Mouse (Mus musculus): ENCODE measurements around the gene Hmgn1. TPM values are rescaled to one million over a fixed set of nuclear protein-coding genes. Genes with fewer than 3 reads are reported as not detected.
"Not testable (repeated sequence)": the region's sequence is repeated elsewhere in the genome, so short reads cannot be mapped to it uniquely, and the experiment has no call there.

Gene Hmgn1
- polyA plus RNA-seq, 1 experiment from 2014 or later: 432 TPM

DNA sequence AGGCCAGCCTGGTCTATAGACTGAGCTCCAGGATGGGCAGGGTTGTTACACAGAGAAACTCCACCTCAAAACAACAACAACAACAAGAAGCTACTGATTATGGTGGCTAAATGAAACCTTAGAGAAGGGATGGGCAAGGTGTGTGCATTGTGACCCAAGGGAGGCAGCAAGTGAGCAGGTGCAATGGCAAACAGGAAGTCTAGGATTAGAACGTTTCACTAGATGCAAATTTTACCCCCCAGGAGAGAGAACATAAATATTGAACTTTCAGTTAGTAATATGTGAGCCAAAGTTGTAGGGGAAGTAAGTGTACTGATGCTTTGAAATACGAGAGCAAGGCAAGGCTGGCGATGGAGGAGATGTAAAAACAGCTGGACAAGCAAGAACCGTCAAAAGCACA, 17.9 kb downstream of the Hmgn1 start:
- Histone ChIP-seq H3K4me3 (replicated peaks; ENCODE audit: low read length) (no peak overlapping the region), H3K27ac (ENCODE audit: low read length) (no peak overlapping the region), H3K36me3 (ENCODE audit: control insufficient read depth, insufficient read depth) (no peaks in the 10 kb centered on the region), H3K9ac (replicated peaks; ENCODE audit: low read depth, low read length) (no peak overlapping the region), H3K4me2 (ENCODE audit: low read length) (no peak overlapping the region), H3K4me1 (replicated peaks; ENCODE audit: control insufficient read depth, insufficient read depth, low read length) (no peaks in the 10 kb centered on the region), H3K27me3 (replicated peaks; ENCODE audit: control insufficient read depth, insufficient read depth, low read length) (no peaks in the 10 kb centered on the region), H3K9me3 (ENCODE audit: control insufficient read depth, low read length) (no peaks in the 10 kb centered on the region)
- 73% methylated on average over 4 of the region's 4 CpGs for WGBS
- ATAC-seq: no peak

DNA sequence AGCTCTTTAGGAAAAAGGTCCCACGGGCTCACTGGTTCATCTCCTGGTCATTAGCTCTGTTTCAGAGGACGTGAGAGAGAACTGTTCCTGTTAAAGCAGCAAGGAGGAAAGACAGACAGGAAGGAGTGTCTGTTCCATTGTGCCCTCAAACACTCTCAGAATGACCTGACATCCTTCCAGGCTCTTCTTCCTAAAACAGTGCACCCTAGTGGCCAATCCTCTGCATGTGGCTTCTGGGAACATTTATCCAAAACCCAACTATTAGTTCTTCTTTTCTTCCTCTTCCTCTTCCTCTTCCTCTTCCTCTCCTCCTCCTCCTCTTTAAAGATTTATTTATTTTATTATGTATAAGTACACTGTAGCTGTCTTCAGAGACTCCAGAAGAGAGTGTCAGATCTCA, 24.5 kb downstream of the Hmgn1 start:
- Histone ChIP-seq H3K4me3 (replicated peaks; ENCODE audit: low read length) (no peak overlapping the region), H3K4me1 (replicated peaks; ENCODE audit: control insufficient read depth, insufficient read depth, low read length) (no peaks in the 10 kb centered on the region), H3K36me3 (ENCODE audit: control insufficient read depth, insufficient read depth) (no peaks in the 10 kb centered on the region), H3K9me3 (ENCODE audit: control insufficient read depth, low read length) (no peaks in the 10 kb centered on the region), H3K9ac (replicated peaks; ENCODE audit: low read depth, low read length) (no peak overlapping the region), H3K27me3 (replicated peaks; ENCODE audit: control insufficient read depth, insufficient read depth, low read length) (no peaks in the 10 kb centered on the region), H3K4me2 (ENCODE audit: low read length) (no peak overlapping the region), H3K27ac (ENCODE audit: low read length) (no peak overlapping the region)
- ATAC-seq: no peak
- WGBS: 36% methylated on average over 2 of the region's 2 CpGs

DNA sequence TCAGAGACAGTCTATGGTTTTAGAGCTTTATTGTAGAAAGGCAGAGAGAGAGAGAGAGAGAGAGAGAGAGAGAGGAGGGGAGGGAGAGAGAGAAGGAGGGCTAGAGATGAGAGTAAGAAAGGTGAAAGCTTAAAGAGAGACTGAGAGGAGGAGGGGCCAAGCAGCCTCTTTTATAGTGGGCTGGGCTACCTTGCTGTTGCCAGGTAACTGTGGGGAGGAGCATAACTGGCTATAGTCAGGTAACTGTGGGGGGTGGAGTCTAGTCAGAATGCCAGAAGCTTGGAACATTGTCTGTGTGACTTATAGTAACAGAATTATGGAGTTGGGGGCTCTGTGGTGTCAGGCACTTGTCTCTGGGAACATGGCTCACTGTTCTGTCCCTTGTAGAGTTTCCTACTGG, 29.7 kb downstream of the Hmgn1 start:
- H3K9me3 ChIP-seq (ENCODE audit: control insufficient read depth, low read length); H3K36me3 ChIP-seq (ENCODE audit: control insufficient read depth, insufficient read depth); H3K4me1 ChIP-seq (replicated peaks; ENCODE audit: control insufficient read depth, insufficient read depth, low read length); H3K27me3 ChIP-seq (replicated peaks; ENCODE audit: control insufficient read depth, insufficient read depth, low read length); H3K4me2 ChIP-seq (ENCODE audit: low read length); H3K4me3 ChIP-seq (replicated peaks; ENCODE audit: low read length); H3K9ac ChIP-seq (replicated peaks; ENCODE audit: low read depth, low read length); H3K27ac ChIP-seq (ENCODE audit: low read length); ATAC-seq: not testable (repeated sequence)

DNA sequence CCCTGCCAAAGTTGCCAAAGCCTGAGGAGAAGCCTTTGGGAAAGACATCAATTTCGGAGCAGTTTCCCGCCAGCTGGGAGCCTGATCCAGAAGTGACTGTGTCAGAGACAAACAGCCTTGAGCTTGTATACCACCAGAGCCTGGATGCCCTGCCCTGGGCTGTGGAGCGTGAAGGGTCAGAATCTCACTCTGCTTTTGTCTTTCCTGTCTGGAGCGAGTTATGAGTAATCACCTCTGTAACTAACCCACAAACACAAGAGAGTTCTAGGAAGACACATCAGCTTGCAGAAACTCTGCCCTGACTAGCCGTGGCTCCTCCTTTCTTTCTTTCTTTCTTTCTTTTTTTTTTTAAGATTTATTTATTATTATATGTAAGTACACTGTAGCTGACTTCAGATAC, 31.6 kb downstream of the Hmgn1 start:
- Histone ChIP-seq H3K4me3 (replicated peaks; ENCODE audit: low read length) (no peak overlapping the region), H3K27me3 (replicated peaks; ENCODE audit: control insufficient read depth, insufficient read depth, low read length) (no peaks in the 10 kb centered on the region), H3K27ac (ENCODE audit: low read length) (no peak overlapping the region), H3K4me2 (ENCODE audit: low read length) (no peak overlapping the region), H3K36me3 (ENCODE audit: control insufficient read depth, insufficient read depth) (no peaks in the 10 kb centered on the region), H3K9me3 (ENCODE audit: control insufficient read depth, low read length) (no peaks in the 10 kb centered on the region), H3K9ac (replicated peaks; ENCODE audit: low read depth, low read length) (no peak overlapping the region), H3K4me1 (replicated peaks; ENCODE audit: control insufficient read depth, insufficient read depth, low read length) (no peaks in the 10 kb centered on the region)
- 84% methylated on average over 5 of the region's 5 CpGs for WGBS
- no peak for ATAC-seq

DNA sequence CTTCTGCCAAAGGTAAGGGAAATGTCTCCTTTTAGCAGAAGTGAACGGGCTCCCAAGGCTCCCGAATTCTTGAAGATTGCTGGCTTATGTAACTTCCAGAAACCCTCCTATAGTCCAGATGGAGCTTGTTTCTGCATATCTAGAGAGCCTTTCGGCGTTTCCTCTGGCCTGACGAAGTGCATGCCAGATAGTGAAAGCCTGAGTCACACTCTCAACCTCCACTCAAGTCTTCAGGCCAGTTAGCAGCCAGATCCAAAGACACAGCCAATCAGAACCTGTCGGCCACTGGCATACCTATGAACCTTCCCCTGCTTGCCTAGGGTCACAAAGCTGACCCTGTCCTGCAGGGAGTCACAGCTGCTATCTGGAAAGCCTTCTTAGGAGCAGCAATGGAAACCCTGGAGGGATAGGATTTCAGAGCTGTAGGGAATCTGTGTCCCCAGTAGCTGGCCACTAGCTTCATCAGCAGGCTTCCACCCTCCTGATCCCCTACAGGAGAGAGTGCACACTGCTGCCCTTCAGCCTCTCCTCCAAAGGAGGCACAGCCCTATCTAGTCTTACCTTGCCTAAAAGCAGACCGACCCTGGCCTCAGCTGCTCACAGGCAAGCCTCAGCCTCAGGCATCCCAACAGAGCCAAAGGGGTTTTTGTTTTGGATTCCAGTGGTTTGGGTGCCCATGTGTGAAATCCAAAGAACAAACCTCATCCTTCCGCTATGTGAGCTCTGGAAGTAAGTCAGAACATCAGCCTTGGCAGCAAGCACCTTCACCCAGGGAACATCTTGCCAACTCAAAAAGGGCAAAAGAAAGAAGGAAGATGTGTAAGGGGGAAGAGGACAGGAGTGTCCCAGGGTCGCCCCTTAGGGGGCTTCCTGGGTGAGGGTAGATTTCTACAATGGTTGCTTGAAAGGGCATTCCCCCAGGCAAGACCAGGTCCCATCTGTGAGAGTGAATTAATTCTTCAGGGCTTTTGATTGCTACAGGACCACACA, 35.7 kb downstream of the Hmgn1 start:
- no peak overlapping the region for H3K4me3 ChIP-seq (replicated peaks; ENCODE audit: low read length)
- no peak overlapping the region for H3K4me2 ChIP-seq (ENCODE audit: low read length)
- no peaks in the 10 kb centered on the region for H3K4me1 ChIP-seq (replicated peaks; ENCODE audit: control insufficient read depth, insufficient read depth, low read length)
- H3K27ac ChIP-seq (ENCODE audit: low read length): no peak overlapping the region
- 63% methylated on average over 9 of the region's 9 CpGs for WGBS
- no peaks in the 10 kb centered on the region for H3K9me3 ChIP-seq (ENCODE audit: control insufficient read depth, low read length)
- H3K27me3 ChIP-seq (replicated peaks; ENCODE audit: control insufficient read depth, insufficient read depth, low read length): no peaks in the 10 kb centered on the region
- ATAC-seq: no peak
- no peaks in the 10 kb centered on the region for H3K36me3 ChIP-seq (ENCODE audit: control insufficient read depth, insufficient read depth)
- no peak overlapping the region for H3K9ac ChIP-seq (replicated peaks; ENCODE audit: low read depth, low read length)

DNA sequence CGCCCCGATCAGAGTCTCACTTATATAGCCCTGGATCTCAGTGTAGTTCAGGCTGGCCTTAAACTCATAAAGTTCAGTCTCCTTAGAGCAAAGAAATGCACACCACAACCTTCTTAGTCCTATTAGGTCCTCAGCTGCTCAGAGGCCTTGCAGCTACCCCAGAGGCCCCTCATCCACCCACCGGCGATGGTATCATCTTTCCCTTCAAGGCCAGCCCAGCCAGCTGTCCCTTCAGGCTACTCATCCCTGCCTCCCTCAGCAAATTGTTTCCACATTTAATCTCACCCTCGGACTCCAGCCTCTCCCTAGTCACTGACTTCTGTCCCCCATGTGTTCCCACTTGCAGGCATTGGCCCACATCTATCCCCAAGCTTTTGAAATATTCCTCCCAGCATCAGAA, 39.4 kb downstream of the Hmgn1 start:
- peaks cover 2% of the 10 kb centered on the region; the same call in 1 of the 2 replicates for H3K4me1 ChIP-seq (replicated peaks; ENCODE audit: control insufficient read depth, insufficient read depth, low read length)
- no peak overlapping the region for H3K4me3 ChIP-seq (replicated peaks; ENCODE audit: low read length)
- no peaks in the 10 kb centered on the region for H3K36me3 ChIP-seq (ENCODE audit: control insufficient read depth, insufficient read depth)
- H3K27me3 ChIP-seq (replicated peaks; ENCODE audit: control insufficient read depth, insufficient read depth, low read length): no peaks in the 10 kb centered on the region
- H3K9me3 ChIP-seq (ENCODE audit: control insufficient read depth, low read length): no peaks in the 10 kb centered on the region
- no peak overlapping the region for H3K27ac ChIP-seq (ENCODE audit: low read length)
- WGBS: 87% methylated on average over 5 of the region's 5 CpGs
- H3K4me2 ChIP-seq (ENCODE audit: low read length): no peak overlapping the region
- H3K9ac ChIP-seq (replicated peaks; ENCODE audit: low read depth, low read length): no peak overlapping the region
- ATAC-seq: no peak

DNA sequence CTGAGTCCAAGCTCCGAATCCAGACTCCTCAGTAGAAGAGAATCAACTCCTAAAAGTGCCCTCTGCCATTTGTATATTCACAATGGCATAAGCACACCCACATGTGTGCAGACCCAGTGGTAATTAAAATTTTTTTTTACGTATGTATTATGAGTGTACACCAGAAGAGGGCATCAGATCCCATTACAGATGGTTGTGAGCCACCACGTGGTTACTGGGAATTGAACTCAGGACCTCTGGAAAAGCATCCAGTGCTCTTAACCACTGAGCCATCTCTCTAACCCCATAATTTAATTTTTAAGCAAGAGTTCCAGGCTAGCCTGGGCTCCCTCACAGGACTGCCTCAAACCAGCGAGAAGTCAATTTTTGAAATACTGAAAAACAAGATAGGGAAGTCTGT, 40.1 kb downstream of the Hmgn1 start:
- no peak overlapping the region for H3K9ac ChIP-seq (replicated peaks; ENCODE audit: low read depth, low read length)
- H3K9me3 ChIP-seq (ENCODE audit: control insufficient read depth, low read length): no peaks in the 10 kb centered on the region
- no peak overlapping the region for H3K4me2 ChIP-seq (ENCODE audit: low read length)
- H3K4me1 ChIP-seq (replicated peaks; ENCODE audit: control insufficient read depth, insufficient read depth, low read length): peaks cover 4% of the 10 kb centered on the region; the same call in 1 of the 2 replicates
- 69% methylated on average over 4 of the region's 4 CpGs for WGBS
- H3K4me3 ChIP-seq (replicated peaks; ENCODE audit: low read length): no peak overlapping the region
- ATAC-seq: no peak
- H3K27me3 ChIP-seq (replicated peaks; ENCODE audit: control insufficient read depth, insufficient read depth, low read length): no peaks in the 10 kb centered on the region
- no peaks in the 10 kb centered on the region for H3K36me3 ChIP-seq (ENCODE audit: control insufficient read depth, insufficient read depth)
- no peak overlapping the region for H3K27ac ChIP-seq (ENCODE audit: low read length)

DNA sequence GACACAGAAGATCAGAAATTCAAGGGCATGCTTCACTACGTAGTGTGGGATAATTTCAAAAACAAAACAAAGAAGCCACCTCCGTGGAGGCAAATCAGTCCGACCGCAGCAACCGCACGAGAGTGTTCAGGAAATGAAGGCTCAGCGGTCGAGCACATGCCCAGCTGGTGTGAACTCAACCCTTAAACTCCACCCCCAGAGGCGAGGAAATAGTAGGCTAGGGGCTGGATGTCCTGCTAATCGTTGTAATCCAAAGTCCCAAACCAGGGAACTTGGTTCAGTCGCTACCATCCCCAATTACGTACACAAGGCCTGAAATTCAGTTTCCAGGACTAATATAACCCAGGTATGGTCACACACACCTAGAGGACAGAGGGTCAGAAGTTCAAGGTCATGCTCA, 40.5 kb downstream of the Hmgn1 start:
- Histone ChIP-seq H3K27ac (ENCODE audit: low read length) (no peak overlapping the region), H3K9ac (replicated peaks; ENCODE audit: low read depth, low read length) (no peak overlapping the region), H3K36me3 (ENCODE audit: control insufficient read depth, insufficient read depth) (no peaks in the 10 kb centered on the region), H3K4me1 (replicated peaks; ENCODE audit: control insufficient read depth, insufficient read depth, low read length) (peaks cover 4% of the 10 kb centered on the region; the same call in 1 of the 2 replicates), H3K4me2 (ENCODE audit: low read length) (no peak overlapping the region), H3K27me3 (replicated peaks; ENCODE audit: control insufficient read depth, insufficient read depth, low read length) (no peaks in the 10 kb centered on the region), H3K9me3 (ENCODE audit: control insufficient read depth, low read length) (no peaks in the 10 kb centered on the region), H3K4me3 (replicated peaks; ENCODE audit: low read length) (no peak overlapping the region)
- no peak for ATAC-seq
- 85% methylated on average over 12 of the region's 12 CpGs for WGBS

DNA sequence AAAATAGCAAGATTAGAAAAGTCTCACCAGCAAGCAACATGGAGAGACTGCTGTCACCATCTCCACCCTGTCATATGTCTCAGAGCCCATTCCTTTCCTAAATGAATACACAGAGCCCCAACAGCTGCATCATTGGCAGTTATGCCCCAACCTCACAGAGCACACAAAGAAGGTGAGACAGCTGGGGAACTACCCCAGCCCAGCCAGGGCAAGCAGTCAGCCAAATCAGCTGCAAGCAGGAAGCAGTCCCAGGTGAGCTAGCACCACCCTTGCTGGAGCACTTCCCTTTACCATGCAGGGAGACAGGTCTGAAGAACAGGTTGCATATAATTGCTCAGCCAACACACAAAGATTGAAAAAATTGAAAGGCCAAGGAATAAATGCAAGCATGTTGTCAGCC, 41.9 kb downstream of the Hmgn1 start:
- Histone ChIP-seq H3K4me1 (replicated peaks; ENCODE audit: control insufficient read depth, insufficient read depth, low read length) (peaks cover 9% of the 10 kb centered on the region), H3K4me3 (replicated peaks; ENCODE audit: low read length) (no peak overlapping the region), H3K4me2 (ENCODE audit: low read length) (no peak overlapping the region), H3K27ac (ENCODE audit: low read length) (no peak overlapping the region), H3K9ac (replicated peaks; ENCODE audit: low read depth, low read length) (no peak overlapping the region), H3K9me3 (ENCODE audit: control insufficient read depth, low read length) (no peaks in the 10 kb centered on the region), H3K27me3 (replicated peaks; ENCODE audit: control insufficient read depth, insufficient read depth, low read length) (no peaks in the 10 kb centered on the region), H3K36me3 (ENCODE audit: control insufficient read depth, insufficient read depth) (no peaks in the 10 kb centered on the region)
- no peak for ATAC-seq

Measured in forebrain, embryonic 16.5 days (tissue).